Mouse (Mus musculus) intestine, embryonic 16.5 days (tissue): Measurements from ENCODE around the gene Ptch1. TPM values are rescaled to one million over a fixed set of nuclear protein-coding genes. Genes with fewer than 3 reads are reported as not detected.

ENCODE experiments used
- ATAC-seq: fragments of 200-750 bp; cut with Nextera tagmentation; 2 replicates; pipeline ENCODE4 v1.8.0; 2017; ENCODE audit warnings: moderate TSS enrichment, moderate library complexity
- H3K27ac ChIP-seq: fragments of 300-500 bp; sonication (generic); 2 replicates; pipeline ENCODE4 v1.5.1; 2014; ENCODE audit warnings: mild to moderate bottlenecking, low read length
- H3K27me3 ChIP-seq: fragments of 300-500 bp; sonication (generic); replicated peaks from 2 replicates; pipeline ENCODE4 v1.6.1; 2014; ENCODE audit warnings: low read length, control low read depth, mixed read lengths; ENCODE audit not compliant: control insufficient read depth, insufficient read depth
- H3K36me3 ChIP-seq: fragments of 300-500 bp; sonication (generic); 2 replicates; pipeline ENCODE4 v1.6.1; 2014; ENCODE audit warnings: low read length, control low read depth; ENCODE audit not compliant: control insufficient read depth, insufficient read depth
- H3K4me1 ChIP-seq: fragments of 300-500 bp; sonication (generic); 2 replicates; pipeline ENCODE4 v1.6.1; 2014; ENCODE audit warnings: low read length, control low read depth, mixed read lengths; ENCODE audit not compliant: control insufficient read depth, insufficient read depth
- H3K4me2 ChIP-seq: fragments of 300-500 bp; sonication (generic); 2 replicates; pipeline ENCODE4 v1.6.1; 2014; ENCODE audit warnings: low read depth, low read length, control low read depth
- H3K4me3 ChIP-seq: fragments of 300-500 bp; sonication (generic); 2 replicates; pipeline ENCODE4 v1.5.1; 2014; ENCODE audit warnings: mild to moderate bottlenecking, low read length
- H3K9ac ChIP-seq: fragments of 300-500 bp; sonication (generic); 2 replicates; pipeline ENCODE4 v1.6.1; 2014; ENCODE audit warnings: low read depth, low read length
- H3K9me3 ChIP-seq: fragments of 300-500 bp; sonication (generic); 2 replicates; pipeline ENCODE4 v1.6.1; 2016; ENCODE audit warnings: low read length, control low read depth; ENCODE audit not compliant: control insufficient read depth
- WGBS: fragments of 180-500 bp; shearing (Covaris S2); extraction: QIAGEN DNeasy Blood & Tissue Kit; methylation state at CpG from one replicate; pipeline ENCODE4 v1.1.7; 2014; 5-methylcytosine and 5-hydroxymethylcytosine counted together
- polyA plus RNA-seq: library from polyadenylated mRNA; unstranded; fragments of >200 nt; fragmentation: Nextera tagmentation; extraction: Ambion mirVana; gene quantifications from 2 replicates; pipeline ENCODE4 v1.2.1, GENCODE M21; 2015

Gene Ptch1
- polyA plus RNA-seq, 1 experiment from 2014 or later = 24.5 TPM

DNA sequence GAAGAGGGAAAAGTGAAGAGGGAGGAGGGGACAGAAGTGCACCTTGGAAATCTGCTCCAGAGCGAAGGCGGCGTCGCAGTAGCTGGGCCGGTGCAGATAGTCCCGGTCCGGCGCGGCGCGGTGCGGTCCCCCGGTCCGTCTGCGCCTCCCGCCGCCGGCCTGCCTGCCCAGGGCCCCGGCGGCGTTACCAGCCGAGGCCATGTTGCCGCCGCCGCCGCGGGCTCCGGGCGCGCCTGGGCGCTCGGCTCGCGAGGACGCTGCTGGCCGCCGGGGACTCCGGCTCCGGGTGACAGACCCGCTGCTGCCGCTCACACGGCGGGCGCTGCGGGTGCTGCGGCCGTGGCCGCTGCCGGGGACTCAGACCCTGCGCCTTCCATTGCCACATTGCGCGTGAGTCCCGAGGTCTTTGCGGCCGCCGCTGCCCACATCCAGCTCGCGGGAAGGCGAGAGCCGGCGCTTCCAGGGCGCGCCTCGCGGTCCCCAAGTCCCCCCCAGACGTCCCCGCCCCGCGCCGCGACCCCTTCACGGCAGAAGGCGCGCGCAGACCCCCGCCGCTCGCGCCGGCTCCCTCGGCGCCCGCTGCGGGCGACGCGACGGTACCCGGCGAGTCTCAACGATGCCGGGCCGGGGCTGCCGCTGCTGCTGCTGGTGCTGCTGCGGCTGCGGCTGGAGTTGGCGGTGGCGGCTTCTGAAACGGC lies 7.9 kb downstream of the Ptch1 start:
- ATAC-seq = peak; percentile 1
- H3K4me1 ChIP-seq = no peaks in the 10 kb centered on the region; the same call in 1 of the 2 replicates
- no peaks in the 10 kb centered on the region for H3K9me3 ChIP-seq
- H3K27me3 ChIP-seq = no peaks in the 10 kb centered on the region
- H3K27ac ChIP-seq = peak overlapping the region; percentile 99
- under 1% methylated on average over 99 of the region's 99 CpGs for WGBS
- H3K36me3 ChIP-seq = no peaks in the 10 kb centered on the region
- H3K4me2 ChIP-seq = peak overlapping the region; percentile 81
- H3K9ac ChIP-seq = peak overlapping the region; percentile 88
- H3K4me3 ChIP-seq = peak overlapping the region; percentile 63

DNA sequence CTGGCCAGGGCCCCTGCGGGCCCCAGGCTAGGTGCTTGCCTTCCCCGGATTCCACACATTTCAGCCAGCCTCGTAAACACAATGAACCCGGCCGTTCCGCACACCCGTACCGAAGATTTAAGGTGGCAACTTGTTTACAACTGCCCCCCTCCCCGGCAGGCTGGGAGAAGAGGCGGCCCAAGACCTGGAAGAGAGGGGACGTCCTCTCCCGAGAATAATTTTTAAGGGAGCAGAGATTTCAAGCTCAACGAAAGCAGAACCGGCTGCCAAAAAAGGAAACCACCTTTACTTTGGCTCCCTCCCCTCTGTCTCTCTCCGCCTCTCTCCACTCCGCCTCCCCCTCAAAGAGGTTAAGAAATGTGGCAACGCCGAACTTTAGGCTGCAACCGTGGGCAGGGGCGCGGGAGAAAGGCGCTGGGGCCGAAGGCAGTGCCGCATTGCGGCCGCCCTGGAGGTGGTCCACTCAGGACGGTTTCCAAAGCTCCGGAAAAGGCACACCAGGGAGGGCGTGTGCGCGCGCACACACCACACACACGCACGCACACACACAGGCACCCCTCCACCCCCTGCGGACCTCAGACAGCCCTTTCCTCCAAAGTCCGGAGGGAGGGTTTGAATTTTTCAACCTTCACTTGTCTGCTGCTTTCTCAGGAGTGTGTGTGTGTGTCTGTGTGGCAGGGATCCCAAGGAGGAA lies 8.6 kb downstream of the Ptch1 start:
- Histone ChIP-seq H3K4me2 (peak overlapping the region; percentile 81), H3K27ac (peak overlapping the region; percentile 99), H3K9ac (peak overlapping the region; percentile 88), H3K27me3 (no peaks in the 10 kb centered on the region), H3K9me3 (no peaks in the 10 kb centered on the region), H3K4me1 (peaks cover 3% of the 10 kb centered on the region), H3K4me3 (peak overlapping the region; percentile 63), H3K36me3 (no peaks in the 10 kb centered on the region)
- WGBS = under 1% methylated on average over 36 of the region's 36 CpGs
- peak; percentile 25 for ATAC-seq

DNA sequence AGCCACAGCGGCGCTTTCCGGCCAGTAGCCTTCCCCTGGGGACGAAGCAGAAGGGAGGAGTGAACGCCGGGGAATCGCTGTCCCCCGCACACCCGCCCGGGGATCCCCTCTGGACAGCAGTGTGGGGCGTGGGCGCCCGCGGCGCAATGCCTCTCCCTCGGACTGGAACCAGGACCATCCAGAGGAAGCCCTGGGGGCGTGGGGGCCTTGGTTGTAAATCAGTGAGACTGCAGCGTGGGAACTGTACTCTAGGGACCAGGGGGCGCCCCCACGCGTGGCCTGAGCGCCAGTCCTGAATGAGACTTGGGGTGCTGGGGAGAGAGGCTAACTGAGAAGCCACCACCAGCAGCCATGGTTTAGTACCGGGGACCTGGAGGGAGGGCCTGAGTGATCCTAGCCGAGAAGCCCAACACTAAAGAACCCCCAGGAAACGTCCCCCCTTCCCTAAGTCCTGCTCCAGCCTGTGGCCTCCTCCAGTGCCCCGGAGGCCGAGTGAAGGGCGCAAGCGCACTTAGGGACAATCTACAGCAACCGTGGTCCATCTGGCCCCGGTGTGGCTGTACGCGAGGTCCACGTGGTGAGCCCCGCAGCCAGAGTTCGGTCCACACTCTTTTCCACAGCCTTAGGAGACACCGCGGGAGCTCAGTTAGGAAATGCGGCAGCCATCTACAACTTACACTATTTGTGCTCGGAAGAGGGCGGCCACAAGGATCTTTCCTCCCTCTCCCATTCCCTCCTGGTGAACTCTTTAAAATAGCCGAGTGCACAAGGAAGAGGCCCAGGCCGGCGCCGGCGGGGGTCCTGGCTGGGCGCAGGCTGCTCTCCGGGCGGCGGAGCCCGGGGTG lies 9.4 kb downstream of the Ptch1 start:
- Histone ChIP-seq H3K9me3 (no peaks in the 10 kb centered on the region), H3K4me3 (peak overlapping the region; percentile 63), H3K4me1 (peaks cover 11% of the 10 kb centered on the region), H3K27me3 (no peaks in the 10 kb centered on the region), H3K4me2 (peak overlapping the region; percentile 81), H3K27ac (peak overlapping the region; percentile 99), H3K9ac (peak overlapping the region; percentile 88), H3K36me3 (no peaks in the 10 kb centered on the region)
- under 1% methylated on average over 51 of the region's 51 CpGs for WGBS
- no peak for ATAC-seq

DNA sequence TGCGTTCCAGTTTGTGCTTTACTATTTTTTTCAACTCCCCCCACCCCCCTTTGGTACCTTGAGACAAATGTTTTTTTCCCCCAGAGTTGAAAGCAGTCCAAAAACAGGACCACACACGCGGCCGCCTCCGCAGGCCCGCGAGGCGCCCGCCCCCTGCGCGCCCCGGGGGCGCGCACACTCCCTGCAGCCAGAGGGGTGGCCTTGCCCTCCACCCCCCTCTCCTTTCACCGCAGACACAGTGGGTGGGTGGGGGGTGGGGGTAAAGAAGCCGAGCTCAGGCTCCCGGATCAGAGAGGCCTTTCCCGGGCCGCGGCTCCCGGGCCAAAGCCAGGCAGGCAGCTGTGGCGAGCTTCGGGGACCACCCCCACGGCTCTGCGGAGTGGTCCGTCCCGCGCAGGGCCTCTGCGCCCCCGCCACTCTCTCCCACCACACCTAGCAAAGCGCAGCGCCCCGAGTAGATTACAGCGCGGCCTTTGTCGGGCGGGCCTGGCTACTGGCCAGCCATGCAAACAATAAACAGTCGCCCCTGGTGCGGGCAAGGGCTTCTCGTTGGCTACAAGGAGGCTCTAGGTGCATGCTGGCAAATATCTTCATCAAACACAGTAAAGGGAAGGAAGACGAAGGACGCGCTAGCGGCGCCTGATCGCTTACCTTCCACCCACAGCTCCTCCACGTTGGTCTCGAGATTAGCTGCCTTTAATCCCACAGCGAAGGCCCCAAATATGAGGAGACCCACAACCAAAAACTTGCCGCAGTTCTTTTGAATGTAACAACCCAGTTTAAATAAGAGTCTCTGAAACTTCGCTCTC lies 10.2 kb downstream of the Ptch1 start:
- Histone ChIP-seq H3K27me3 (no peaks in the 10 kb centered on the region), H3K4me1 (peaks cover 17% of the 10 kb centered on the region), H3K9ac (peak overlapping the region; percentile 88), H3K27ac (peak overlapping the region; percentile 99), H3K36me3 (no peaks in the 10 kb centered on the region), H3K9me3 (no peaks in the 10 kb centered on the region), H3K4me2 (peak overlapping the region; percentile 81), H3K4me3 (peak overlapping the region; percentile 63)
- ATAC-seq = peak; percentile 48
- under 1% methylated on average over 50 of the region's 51 CpGs for WGBS

DNA sequence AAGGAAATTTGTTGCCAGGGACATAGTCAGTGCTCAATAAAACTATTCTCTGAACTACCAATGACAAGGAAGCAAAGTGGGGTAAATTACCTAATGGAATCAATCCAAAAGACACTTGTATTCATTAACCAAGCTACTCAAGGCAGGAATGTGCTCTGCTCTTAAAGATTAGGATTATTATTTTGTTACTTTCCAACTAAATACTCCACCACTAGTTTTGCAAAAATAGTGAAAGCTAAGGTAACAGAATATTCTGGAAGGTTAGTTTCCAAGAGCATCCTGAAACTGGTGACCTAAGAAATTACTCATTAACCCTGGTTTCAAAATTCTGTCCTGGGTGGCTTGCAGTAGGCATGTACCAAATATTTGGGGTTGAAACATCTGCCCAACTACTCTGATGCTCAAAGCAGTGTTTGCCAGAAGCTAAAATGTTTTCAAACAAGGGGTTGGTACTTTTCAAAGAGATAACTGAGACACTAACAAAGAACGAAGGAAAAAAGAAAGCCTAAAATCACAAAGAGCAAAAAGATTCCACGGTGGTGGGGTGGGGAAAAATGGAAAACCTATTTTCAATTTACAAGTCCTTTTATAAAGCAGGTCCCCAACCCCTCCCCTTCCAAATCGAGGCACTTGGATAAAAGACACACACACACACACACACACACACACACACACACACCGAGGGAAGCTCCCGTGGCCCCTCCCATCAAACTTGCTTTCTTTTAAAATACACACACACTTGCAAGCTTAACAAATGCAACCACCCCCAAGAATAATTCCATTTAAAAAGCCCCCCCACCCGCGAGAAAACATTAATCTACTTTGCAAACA lies 11.0 kb downstream of the Ptch1 start:
- peak overlapping the region; percentile 99 for H3K27ac ChIP-seq
- no peaks in the 10 kb centered on the region for H3K9me3 ChIP-seq
- no peak for ATAC-seq
- peak overlapping the region; percentile 63 for H3K4me3 ChIP-seq
- H3K36me3 ChIP-seq = no peaks in the 10 kb centered on the region
- H3K27me3 ChIP-seq = no peaks in the 10 kb centered on the region
- H3K4me2 ChIP-seq = peak overlapping the region; percentile 81
- 1% methylated on average over 7 of the region's 7 CpGs for WGBS
- peaks cover 24% of the 10 kb centered on the region for H3K4me1 ChIP-seq
- H3K9ac ChIP-seq = peak overlapping the region; percentile 88

DNA sequence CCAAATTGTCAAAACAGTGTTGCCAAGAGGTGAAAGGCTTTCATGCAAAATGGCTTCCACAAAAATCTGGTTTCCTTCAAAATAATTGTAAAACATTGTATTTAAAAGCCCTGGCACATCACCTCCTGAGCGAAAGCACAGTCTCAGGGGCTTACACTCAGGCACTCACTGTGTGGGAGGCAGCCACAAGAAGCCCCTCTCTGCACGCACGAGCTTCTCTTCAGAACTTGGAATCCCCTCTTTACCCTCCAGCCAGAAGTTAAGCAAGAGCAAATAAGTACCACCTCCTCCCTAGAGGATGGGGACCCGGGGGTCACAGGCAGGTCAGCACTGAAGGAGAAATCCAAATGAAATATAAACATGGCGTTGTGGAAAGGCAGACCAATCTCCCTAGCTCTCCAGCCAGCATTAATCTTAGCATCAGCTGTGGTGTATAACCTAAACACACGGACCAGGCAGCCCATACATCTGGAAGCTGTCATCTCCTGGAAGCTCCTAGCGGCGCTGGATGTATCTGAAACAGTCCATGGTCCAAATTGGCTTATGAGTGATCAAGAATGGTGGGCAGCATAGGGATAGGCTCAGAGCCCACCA lies 15.0 kb downstream of the Ptch1 start:
- H3K27ac ChIP-seq = peak overlapping the region; percentile 64
- peak overlapping the region; percentile 27 for H3K4me3 ChIP-seq
- peak overlapping the region; percentile 21; the same call in 1 of the 2 replicates for H3K9ac ChIP-seq
- no peaks in the 10 kb centered on the region for H3K9me3 ChIP-seq
- 18% methylated on average over 8 of the region's 8 CpGs for WGBS
- no peaks in the 10 kb centered on the region for H3K27me3 ChIP-seq
- peak; percentile 17 for ATAC-seq
- H3K36me3 ChIP-seq = no peaks in the 10 kb centered on the region
- H3K4me1 ChIP-seq = peaks cover 46% of the 10 kb centered on the region
- H3K4me2 ChIP-seq = peak overlapping the region; percentile 81

DNA sequence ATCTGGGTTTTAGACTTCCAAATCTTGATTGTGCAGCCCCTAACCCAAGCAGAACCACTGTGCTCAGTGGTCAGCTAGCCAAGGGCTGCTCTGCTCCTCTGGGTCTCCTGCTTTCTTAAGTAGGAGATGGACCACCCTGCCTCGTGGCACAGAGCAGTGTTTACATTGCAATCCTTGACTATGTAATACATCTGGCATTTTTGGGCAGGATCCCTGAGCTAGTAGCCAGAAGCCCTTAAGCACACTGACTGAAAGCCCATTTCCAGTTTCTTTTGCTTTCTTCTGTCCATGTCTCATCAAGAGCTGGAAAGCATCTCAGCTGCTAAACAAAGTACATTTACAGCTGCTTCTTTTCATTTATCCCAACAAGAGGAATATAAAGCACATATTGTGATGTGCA lies 17.0 kb downstream of the Ptch1 start:
- peak overlapping the region; percentile 18 for H3K4me3 ChIP-seq
- H3K4me2 ChIP-seq = peak overlapping the region; percentile 81
- H3K9ac ChIP-seq = 0 out of 2 replicates have a peak overlapping the region, but pooled peaks have one; percentile 46
- no peaks in the 10 kb centered on the region for H3K27me3 ChIP-seq
- H3K9me3 ChIP-seq = no peaks in the 10 kb centered on the region
- 22% methylated on average over 1 of the region's 1 CpGs for WGBS
- H3K27ac ChIP-seq = peak overlapping the region; percentile 38
- no peaks in the 10 kb centered on the region for H3K36me3 ChIP-seq
- peaks cover 60% of the 10 kb centered on the region for H3K4me1 ChIP-seq
- ATAC-seq = peak; percentile 41

DNA sequence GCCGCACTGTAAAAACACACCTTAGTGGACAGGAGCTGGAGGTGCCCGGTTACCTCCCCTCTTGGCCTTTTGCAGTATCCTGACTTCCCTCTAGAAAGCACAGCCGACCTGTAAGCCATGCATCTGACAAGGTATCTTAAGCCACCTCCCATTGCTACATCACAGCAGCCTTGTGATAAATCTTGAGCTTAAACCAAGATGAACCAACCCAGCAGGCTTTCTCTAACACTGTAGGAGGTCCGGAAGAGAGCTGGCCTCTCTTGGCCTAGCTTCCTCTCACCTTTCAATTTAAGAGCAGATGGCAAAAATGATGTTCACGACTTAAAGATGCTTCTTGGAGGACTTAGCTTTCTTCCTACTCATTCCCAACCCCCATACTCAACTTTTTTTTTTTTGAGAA lies 17.5 kb downstream of the Ptch1 start:
- peak overlapping the region; percentile 81 for H3K4me2 ChIP-seq

More for the DNA sequence above, 17.5 kb downstream of the Ptch1 start:
- H3K27ac ChIP-seq = peak overlapping the region; percentile 38; the same call in 1 of the 2 replicates
- ATAC-seq = no peak
- peaks cover 2% of the 10 kb centered on the region; the same call in 1 of the 2 replicates for H3K36me3 ChIP-seq
- peaks cover 65% of the 10 kb centered on the region for H3K4me1 ChIP-seq
- peak overlapping the region; percentile 18 for H3K4me3 ChIP-seq
- 31% methylated on average over 5 of the region's 5 CpGs for WGBS
- no peaks in the 10 kb centered on the region for H3K27me3 ChIP-seq
- H3K9ac ChIP-seq = peak overlapping the region; percentile 46; the same call in 1 of the 2 replicates
- H3K9me3 ChIP-seq = no peaks in the 10 kb centered on the region
